Mouse (Mus musculus) heart, embryonic 14.5 days (tissue): ENCODE data around the gene Plk4. TPM values are rescaled to one million over a fixed set of nuclear protein-coding genes. Genes with fewer than 3 reads are reported as not detected.
"Not testable (repeated sequence)": the region's sequence is repeated elsewhere in the genome, so short reads cannot be mapped to it uniquely, and the experiment has no call there.

ENCODE experiments used
- ATAC-seq: fragments of 200-750 bp; cut with Nextera tagmentation; 2 replicates; pipeline ENCODE4 v1.8.0; 2017; ENCODE audit warnings: low read depth, moderate TSS enrichment; ENCODE audit not compliant: insufficient number of reproducible peaks, insufficient read depth, low FRiP score
- H3K27ac ChIP-seq, 2 experiments: fragments of 200-500 bp in 1 of 2; fragments of 300-500 bp in 1 of 2; sonication (generic) in 1 of 2; replicated peaks in 1 of 2; 2 replicates each; pipeline ENCODE4 v1.5.1; 2012 to 2014; ENCODE audit warnings: low read depth in 2 of 2, low read length in 2 of 2, control low read depth in 1 of 2, mild to moderate bottlenecking in 1 of 2, mixed read lengths in 1 of 2; ENCODE audit not compliant: control insufficient read depth in 1 of 2, insufficient read depth in 1 of 2
- H3K27me3 ChIP-seq: fragments of 300-500 bp; sonication (generic); 2 replicates; pipeline ENCODE4 v1.6.1; 2014; ENCODE audit warnings: mild to moderate bottlenecking, low read length, control low read depth; ENCODE audit not compliant: control insufficient read depth, insufficient read depth
- H3K36me3 ChIP-seq: fragments of 300-500 bp; sonication (generic); 2 replicates; pipeline ENCODE4 v1.6.1; 2014; ENCODE audit warnings: mild to moderate bottlenecking, control low read depth, low read length, mixed read lengths; ENCODE audit not compliant: control insufficient read depth, insufficient read depth
- H3K4me1 ChIP-seq, 2 experiments: fragments of 200-500 bp in 1 of 2; fragments of 300-500 bp in 1 of 2; sonication (generic) in 1 of 2; 2 replicates each; pipeline ENCODE4 v1.6.1; 2012 to 2014; ENCODE audit warnings: low read length in 2 of 2, control low read depth in 1 of 2, mixed read lengths in 1 of 2; ENCODE audit not compliant: control insufficient read depth in 2 of 2, insufficient read depth in 2 of 2
- H3K4me2 ChIP-seq: fragments of 300-500 bp; sonication (generic); 2 replicates; pipeline ENCODE4 v1.6.1; 2014; ENCODE audit warnings: mild to moderate bottlenecking, low read length
- H3K4me3 ChIP-seq, 2 experiments: fragments of 200-500 bp in 1 of 2; fragments of 300-500 bp in 1 of 2; sonication (generic) in 1 of 2; 2 replicates each; pipeline ENCODE4 v1.5.1; 2012 to 2014; ENCODE audit warnings: low read length in 2 of 2, mild to moderate bottlenecking in 2 of 2, control low read depth in 1 of 2, low read depth in 1 of 2, moderate library complexity in 1 of 2; ENCODE audit not compliant: control insufficient read depth in 1 of 2, insufficient read depth in 1 of 2
- H3K9ac ChIP-seq: fragments of 300-500 bp; sonication (generic); 2 replicates; pipeline ENCODE4 v1.6.1; 2014; ENCODE audit warnings: mild to moderate bottlenecking, low read length
- H3K9me3 ChIP-seq: fragments of 300-500 bp; sonication (generic); 2 replicates; pipeline ENCODE4 v1.6.1; 2016; ENCODE audit warnings: low read length, control low read depth; ENCODE audit not compliant: control insufficient read depth
- WGBS: fragments of 180-500 bp; shearing (Covaris S2); extraction: QIAGEN DNeasy Blood & Tissue Kit; methylation state at CpG from one replicate; pipeline ENCODE4 v1.1.7; 2014; 5-methylcytosine and 5-hydroxymethylcytosine counted together
- polyA plus RNA-seq: library from polyadenylated mRNA; unstranded; fragments of >200 nt; fragmentation: Nextera tagmentation; extraction: Ambion mirVana; gene quantifications from 2 replicates; pipeline ENCODE4 v1.2.1, GENCODE M21; 2014

Plk4 gene
- polyA plus RNA-seq, 1 experiment from 2014 or later = 32.0 TPM

- not testable (repeated sequence) for H3K27ac ChIP-seq, H3K4me1 ChIP-seq, H3K36me3 ChIP-seq, H3K27me3 ChIP-seq, H3K9ac ChIP-seq, H3K9me3 ChIP-seq, H3K4me3 ChIP-seq, ATAC-seq
- WGBS = 93% methylated on average over 2 of the region's 2 CpGs
- H3K4me2 ChIP-seq = peak overlapping the region; percentile 73; the same call in 1 of the 2 replicates
Measured at GRCm38 (mm10) chr3:40847936-40848335, 48.1 kb downstream of the Plk4 start.

DNA sequence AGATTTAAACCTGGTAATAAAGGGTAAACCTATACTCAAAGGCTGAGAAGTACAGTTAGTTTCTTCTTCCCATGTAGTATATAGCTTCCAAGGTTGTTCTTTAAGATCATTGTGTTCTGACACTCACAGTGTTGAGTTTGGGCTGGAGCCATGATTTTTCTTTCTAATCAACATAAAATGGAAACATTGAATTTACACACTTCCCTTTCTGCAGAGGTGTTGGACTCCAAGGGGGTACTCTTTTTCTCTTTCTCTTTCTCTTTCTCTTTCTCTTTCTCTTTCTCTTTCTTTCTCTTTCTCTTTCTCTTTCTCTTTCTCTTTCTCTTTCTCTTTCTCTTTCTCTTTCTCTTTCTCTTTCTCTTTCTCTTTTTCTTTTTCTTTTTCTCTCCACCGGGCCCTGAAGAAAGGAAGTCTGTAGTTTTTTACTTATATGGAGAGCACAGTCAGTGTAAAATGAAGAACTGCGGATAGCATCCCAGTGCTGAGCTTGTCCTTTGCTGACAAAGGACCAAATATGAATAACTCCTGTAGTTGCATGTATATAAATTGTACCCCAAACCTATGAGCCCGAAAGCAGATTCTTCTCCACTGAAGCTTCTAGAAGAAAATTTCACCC is 53.4 kb downstream of the Plk4 start:
- not testable (repeated sequence) for H3K4me1 ChIP-seq, H3K9me3 ChIP-seq, ATAC-seq, H3K27ac ChIP-seq, H3K36me3 ChIP-seq, H3K4me3 ChIP-seq, H3K4me2 ChIP-seq, H3K9ac ChIP-seq, H3K27me3 ChIP-seq
- 84% methylated on average over 3 of the region's 3 CpGs for WGBS

Other genes starting within 250 kb of the Plk4 start
- gene Slc25a31, start 91.2 kb upstream of the Plk4 start, polyA plus RNA-seq = 1.00 and 1.1 TPM in 2 replicates
- gene Hspa4l, start 55.5 kb upstream of the Plk4 start, polyA plus RNA-seq = 34.2 and 35.5 TPM in 2 replicates
- gene Mfsd8, start 46.9 kb downstream of the Plk4 start, polyA plus RNA-seq = 6.9 and 7.9 TPM in 2 replicates
- 18.9 and 19.8 TPM in 2 replicates for gene Abhd18, start 47.0 kb downstream of the Plk4 start, polyA plus RNA-seq
- 0.30 and 0.36 TPM in 2 replicates for gene 1700034I23Rik, start 102.5 kb downstream of the Plk4 start, polyA plus RNA-seq
- 14.5 and 15.7 TPM in 2 replicates for gene Larp1b, start 149.8 kb downstream of the Plk4 start, polyA plus RNA-seq